Mouse (Mus musculus) liver, adult 2 months (tissue): ENCODE measurements around the gene Pnmal1.

Experiments used
- CTCF ChIP-seq: fragments of 200-500 bp; IDR thresholded peaks from 2 replicates; pipeline ENCODE4 v1.5.1; 2011; ENCODE audit warnings: low read depth, low read length, control low read depth
- POLR2A ChIP-seq: fragments of 200-500 bp; IDR thresholded peaks from 2 replicates; pipeline ENCODE4 v1.6.1; 2011; ENCODE audit warnings: low read length, control low read depth; ENCODE audit not compliant: insufficient read depth; ENCODE audit errors: extremely low read depth

GRCm38 (mm10) chr7:16915461-16916340 is 43.8 kb upstream of the Pnmal1 start:
- no peak for TF ChIP-seq CTCF
- TF ChIP-seq POLR2A, result no peak
